Mouse (Mus musculus) common myeloid progenitor, adult 5-6 weeks (primary cell): Measurements from ENCODE around the gene Rufy3. TPM values are rescaled to one million over a fixed set of nuclear protein-coding genes. Genes with fewer than 3 reads are reported as not detected.

Source experiments
- ATAC-seq: replicated peaks from 2 replicates; pipeline ENCODE4 v1.8.0; 2016; ENCODE audit warnings: low read depth, mild to moderate bottlenecking, moderate TSS enrichment, inconsistent platforms; ENCODE audit not compliant: poor library complexity, severe bottlenecking
- total RNA-seq: library from RNA; stranded (forward); fragments of 200-1000, 187-1606 nt; gene quantifications from 2 replicates; pipeline ENCODE4 v1.2.3, GENCODE M21; 2017

Gene Rufy3
- total RNA-seq, 1 experiment from 2014 or later, result 14.8 TPM

DNA sequence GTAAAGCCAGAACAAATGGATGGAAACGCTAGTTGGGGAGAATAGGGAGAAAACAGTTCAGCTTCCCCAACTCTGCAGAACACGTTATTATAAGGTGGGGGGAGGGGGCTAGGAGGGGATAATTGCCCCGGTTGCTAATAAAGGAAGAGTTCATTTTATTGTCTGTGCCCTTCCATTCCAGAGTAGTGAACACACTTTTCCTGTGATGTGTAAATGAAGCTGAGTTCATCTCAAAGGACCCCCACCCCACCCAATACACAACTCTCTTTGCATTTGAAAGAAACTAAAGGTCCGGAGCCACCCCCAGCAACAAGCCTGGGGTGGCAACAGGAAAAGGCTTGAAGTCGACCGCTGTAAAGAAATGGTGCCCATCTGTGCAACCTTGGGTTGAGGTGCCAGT lies 114.5 kb downstream of the Rufy3 start:
- ATAC-seq, result no peak

DNA sequence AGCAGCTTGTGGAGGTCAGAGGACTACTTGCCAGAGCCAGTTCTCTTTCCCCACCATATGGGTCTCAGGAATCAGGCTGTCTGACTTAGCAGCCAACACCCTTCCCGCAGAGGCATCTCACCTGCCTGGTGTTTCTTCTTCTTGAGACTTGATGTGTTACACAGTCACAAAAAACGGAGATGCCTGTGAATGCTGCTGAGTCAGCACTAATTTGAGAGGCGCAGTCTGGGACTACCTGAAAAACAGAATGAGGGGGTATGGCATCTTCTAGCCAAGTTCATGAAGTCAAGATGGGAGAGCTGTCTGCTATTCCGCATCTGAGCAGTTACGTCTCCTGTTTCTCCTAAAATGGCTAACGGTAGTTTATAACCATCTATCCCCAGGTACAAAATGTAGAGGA lies 115.7 kb downstream of the Rufy3 start:
- no peak for ATAC-seq

DNA sequence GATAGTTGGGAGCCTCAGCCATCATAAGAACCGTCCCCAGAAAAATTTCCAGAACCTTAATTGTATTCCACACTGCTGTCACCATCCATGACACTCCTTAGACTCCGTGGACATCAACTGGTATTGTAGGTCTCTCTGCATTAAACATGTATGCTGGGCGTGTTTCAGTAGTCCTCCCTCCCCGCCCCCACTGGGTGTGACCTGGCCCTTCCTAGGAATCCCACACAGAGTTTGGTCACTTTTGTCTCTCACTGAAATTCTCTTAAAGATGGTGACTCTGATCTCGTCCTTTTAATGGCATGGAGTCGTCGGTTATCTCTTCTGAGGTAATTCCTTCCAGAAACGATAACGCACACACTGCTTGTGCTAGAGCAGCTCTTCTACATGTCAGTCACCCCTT lies 118.9 kb downstream of the Rufy3 start:
- no peak for ATAC-seq

DNA sequence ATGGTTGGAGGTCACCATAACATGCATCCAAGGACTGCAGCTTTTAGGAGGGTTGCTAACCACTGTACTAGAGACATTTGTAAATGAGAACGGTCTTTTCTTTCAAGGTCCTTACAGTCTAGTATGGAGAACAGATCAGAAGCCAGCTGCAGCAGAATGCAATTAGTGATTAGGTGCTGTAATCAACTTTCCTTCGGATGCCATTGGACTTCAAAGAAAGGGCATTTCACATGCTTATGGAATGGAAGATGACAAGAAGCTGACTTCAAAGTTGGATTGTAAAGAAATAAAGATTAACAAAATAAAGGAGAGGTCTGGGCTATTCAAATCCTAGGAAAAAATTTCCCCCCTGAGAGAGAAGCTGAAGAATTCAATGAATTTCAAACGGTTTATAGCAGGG lies 119.4 kb downstream of the Rufy3 start:
- ATAC-seq, result no peak

DNA sequence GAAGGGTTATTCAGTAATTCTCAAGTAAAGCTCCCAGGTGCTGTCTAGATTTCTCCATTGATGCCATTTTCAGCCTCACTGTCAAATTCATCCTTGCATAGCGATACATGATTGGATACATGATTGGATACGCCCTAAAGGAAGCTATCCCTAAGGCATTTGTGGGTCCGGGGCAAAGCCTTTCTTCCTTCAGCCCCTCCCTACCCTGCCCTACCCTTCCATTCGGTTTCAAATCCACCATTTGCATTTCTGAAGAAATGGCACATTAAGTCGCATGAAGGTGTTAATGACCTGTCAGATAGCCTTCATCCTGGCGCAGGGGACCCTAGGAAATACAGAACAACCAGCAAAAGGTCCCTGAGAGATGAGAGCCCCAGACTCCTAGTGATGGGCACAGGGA lies 120.5 kb downstream of the Rufy3 start:
- ATAC-seq, result no peak

DNA sequence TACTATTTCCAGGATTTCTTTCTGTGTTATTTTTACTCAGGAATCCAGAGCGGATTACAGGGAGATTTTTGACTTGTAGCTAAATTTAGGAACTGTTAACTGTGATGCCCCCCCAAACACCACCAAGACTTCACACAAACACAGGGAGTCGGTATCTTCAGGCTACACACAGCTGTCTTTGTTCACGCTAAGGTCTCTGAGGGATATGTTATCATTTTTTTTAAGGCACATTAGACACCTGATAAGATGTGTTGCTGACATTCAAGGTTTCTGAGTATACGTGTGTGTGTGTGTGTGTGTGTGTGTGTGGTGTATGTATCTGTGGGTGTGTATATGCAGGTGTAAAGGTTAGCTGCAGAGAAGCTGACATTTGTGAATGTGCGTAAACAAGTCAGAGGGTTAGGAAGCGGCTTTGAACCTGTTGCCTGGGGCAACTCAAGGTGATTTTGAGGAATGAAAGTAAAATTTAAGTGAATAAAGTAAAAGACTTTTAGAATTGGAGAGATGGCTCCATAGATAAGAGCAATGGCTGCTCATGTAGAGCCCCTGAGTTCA lies 121.0 kb downstream of the Rufy3 start:
- ATAC-seq, result no peak

DNA sequence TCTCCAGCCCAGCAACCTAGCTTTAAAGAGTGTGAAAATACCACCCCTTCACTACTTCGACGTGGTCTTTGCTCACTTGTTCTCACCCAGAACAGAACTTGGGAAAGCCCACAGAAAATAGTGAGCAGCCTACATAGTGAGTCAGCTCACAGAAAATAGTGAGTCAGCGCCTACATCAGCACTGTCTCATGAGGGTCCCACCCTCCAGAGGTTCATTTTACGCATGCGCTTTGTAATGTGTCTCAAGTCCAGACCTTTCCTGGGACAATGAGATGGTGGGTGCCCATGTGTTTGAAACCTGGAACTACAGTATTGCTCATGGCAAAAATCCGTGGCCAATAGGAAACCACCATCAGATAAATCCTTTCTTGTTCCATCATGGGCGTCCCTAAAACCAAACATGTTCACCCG lies 123.2 kb downstream of the Rufy3 start:
- ATAC-seq, result peak; percentile 45

DNA sequence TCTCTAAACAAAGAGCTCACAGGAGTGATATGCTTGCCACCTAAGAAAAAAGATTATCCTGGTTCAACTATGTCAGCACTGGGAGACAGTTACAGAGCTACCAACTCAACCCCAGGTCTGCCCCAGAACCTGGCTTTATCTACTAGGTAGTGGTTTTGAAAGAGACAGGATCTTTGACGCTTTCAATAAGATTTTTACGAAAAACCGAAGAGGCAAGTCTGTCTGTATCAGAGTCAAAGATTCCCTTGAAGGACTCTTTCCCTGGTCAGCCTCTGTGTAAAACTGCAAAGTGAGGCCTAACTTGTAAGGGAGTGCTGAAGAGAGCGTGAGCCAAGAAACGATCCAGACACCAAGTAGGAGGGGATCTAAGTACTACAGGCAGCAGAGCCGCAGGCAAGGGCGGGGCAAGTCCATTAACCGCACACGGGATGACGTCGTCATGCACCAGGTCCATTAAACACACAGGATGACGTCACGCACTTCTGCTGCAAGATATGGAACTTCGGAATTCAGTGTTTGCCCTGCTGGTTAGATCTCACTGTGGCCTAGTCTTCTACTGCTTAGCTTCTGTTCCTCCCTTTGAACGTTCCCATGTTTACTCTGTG lies 123.8 kb downstream of the Rufy3 start:
- ATAC-seq, result peak; percentile 27; the same call in 1 of the 2 replicates

DNA sequence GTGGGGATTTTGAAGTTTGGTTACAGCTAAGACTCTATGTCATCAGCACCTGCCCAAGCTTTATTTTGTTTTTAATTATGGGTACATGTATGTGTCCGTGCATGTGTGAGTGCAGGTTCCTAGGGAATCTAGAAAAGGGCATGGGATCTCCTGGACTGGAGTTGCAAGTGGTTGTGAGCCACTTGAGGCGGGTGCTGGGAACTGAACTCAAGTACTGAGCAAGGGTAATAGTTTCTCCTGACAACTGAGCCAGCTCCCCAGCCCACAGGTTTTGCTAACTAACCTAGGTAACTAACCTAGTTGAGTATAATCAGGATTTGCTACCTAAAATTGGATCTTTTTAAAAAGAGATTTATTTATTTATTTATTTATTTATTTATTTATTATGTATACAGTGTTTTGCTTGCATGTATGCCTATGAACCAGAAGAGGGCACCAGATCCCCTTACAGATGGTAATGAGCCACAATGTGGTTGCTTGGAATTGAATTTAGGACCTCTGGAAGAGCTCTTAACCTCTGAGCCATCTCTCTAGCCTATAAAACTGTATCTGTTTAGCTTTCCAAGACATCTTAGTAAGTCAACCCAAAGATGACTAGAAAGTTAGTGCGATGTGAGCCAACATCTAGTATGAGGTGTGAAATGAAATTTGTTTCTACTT lies 124.6 kb downstream of the Rufy3 start:
- ATAC-seq, result peak; percentile 84

DNA sequence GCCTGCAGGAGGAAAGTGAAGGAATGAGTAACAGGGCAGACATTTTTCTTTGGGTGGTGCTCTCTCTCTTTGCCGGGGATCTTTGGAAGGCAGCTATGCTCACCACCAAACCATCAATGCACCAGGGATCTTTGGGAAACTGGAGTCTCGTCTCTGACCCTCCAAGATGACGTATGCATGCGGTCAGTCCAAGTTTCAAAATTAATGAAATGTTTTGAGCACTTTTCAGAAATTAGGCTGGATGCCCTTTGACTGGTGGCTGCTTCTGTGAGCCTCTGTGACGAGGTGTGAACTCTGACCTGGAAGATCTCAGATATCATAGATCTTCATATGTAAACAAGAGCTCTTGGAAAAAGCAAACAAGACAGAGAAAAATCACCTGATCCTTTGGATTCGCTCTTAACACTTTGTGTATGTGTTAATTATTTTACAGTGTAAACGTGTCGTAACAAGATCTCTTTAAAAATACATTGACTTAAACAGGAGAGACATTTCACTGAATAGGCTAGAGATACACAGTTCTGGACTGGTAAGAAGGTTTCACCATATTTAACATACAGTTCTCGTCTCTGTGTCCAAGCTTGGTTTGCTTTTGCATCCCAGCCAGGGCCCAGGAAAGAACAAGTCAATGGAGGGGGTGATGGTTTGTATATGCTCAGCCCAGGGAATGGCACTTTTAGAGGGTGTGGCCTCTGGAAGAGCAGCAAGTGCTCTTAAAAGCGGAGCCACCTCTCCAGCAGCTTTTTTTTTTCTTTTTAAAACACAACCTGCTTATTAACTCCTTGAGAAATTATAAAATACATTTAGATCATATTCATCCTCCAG lies 126.1 kb downstream of the Rufy3 start:
- ATAC-seq, result no peak

DNA sequence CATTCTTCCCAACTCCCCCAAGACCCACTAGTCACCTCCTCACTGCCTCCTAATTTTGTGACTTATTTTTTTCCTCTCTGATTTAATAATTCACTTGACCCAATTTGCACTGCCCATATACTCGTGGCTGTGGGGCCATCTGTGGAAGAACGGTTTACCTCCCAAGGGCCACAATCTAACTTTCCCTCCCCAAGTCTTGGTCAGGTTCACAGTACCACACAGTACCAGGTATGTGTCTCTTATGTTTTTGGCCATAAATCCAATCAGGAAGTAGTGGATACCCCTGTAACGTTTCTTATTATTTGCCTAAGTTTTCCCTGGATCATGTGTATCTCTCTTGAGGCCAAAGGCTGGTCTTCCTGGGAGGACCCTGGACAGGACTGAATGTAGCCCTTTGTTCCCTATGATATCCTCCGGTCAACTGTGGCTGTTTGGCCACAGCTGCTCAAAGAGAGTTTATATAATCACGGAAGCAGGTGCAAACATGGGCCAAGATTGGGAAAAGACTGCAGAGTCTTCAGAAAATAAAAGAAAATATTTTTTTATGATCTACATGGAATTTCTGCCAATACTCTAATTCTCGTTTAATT lies 126.8 kb downstream of the Rufy3 start:
- ATAC-seq, result no peak

DNA sequence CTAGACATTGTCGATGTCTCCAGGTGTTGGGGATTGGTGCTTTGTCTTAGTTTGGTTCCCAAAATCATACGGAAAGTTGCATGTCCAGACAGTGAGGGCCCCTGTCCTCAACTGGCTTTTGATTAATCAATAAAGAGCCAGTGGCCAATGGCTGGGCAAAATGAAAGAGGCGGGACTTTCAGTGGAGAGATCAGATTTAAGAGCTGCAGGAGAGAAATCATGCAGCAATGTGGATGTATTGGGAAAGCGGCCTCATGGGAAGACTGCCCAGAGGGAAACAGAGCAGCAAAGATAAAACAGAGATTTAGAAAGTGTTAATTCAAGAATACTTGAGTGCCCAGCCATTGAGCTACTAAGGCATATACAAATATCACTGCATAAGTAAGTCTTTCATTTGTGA lies 127.7 kb downstream of the Rufy3 start:
- no peak for ATAC-seq

DNA sequence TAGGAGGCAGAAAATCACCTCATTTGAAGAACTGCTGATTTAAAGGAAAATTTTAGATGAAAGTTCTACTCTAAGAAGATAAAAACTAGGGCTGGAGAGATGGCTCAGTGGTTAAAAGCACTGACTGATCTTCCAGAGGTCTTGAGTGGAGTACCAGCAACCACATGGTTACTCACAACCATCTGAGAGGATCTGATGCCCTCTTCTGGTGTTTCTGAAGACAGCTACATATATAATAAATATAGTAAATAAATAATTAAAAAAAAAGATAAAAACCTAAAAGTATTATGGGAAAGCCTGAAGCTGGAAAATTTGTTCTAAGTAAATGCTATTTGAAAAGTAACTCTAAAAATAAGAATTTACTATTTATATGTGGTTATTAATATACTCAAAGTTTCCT lies 128.2 kb downstream of the Rufy3 start:
- no peak for ATAC-seq

DNA sequence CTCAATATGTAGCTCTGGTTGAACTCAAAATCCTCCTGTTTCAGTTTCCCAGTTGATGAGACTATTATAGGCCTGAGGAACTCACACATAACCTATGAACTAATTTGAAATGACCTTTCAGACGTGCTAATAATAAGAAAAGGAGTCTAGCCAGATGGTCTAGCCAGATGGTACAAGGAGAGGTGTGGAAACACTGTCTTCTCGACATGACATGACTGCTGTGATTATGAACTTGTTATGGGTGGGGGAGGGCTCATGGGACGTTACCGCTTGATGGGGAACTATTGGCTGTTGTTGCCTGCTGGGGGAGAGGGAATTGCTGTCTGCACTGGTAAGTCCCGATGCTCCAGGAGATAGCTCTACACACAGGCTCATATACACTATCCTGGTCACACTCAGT lies 132.5 kb downstream of the Rufy3 start:
- ATAC-seq, result no peak

DNA sequence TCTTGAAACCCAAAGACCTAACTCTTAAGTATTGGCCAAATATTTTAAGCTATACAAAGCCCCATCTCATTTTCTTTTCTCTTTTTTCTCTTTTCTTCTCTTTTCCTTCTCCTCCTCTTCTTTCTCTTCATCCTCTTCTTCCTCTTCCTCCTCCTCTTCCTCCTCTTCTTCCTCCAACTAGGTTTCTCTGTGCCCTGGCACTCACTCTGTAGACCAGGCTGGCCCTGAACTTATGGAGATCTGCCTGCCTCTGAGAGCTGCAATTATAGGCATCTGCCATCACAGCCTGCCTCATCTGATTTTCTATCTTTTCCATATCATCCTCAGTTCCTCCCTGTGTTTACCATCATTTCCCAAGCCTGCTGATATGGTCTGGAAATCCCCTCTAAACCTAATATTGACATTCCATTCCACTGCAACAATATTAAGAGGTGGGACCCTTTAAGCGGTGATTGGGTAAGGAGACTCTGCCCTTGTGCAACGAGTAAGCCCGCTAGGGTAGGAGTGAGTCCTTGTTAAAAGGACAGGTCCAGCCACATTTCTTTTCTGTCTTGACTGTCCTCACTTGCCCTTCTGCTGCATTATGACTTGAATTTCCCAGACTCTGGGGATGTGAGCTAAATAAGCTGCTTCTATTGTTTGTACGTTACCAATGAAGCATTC lies 134.5 kb downstream of the Rufy3 start:
- no peak for ATAC-seq

Other genes with a start within 250 kb of the Rufy3 start
- gene Prol1, start 247.7 kb upstream of the Rufy3 start, total RNA-seq, result not detected in 2 replicates
- gene Amtn, start 188.9 kb upstream of the Rufy3 start, total RNA-seq, result not detected in 2 replicates
- not detected in 2 replicates for gene Ambn, start 109.0 kb upstream of the Rufy3 start, total RNA-seq
- not detected in 2 replicates for gene Enam, start 77.1 kb upstream of the Rufy3 start, total RNA-seq
- gene Jchain, start 37.1 kb upstream of the Rufy3 start, total RNA-seq, result 2.8 TPM in 1 of 2 replicates, not detected in the other
- 71.3 and 76.3 TPM in 2 replicates for gene Utp3, start 10.6 kb upstream of the Rufy3 start, total RNA-seq
- 85.7 and 91.9 TPM in 2 replicates for gene Grsf1, start 111.1 kb downstream of the Rufy3 start, total RNA-seq
- 14.0 and 22.7 TPM in 2 replicates for gene Mob1b, start 155.8 kb downstream of the Rufy3 start, total RNA-seq
- gene Dck, start 200.0 kb downstream of the Rufy3 start, total RNA-seq, result 37.3 and 44.4 TPM in 2 replicates